Mouse (Mus musculus): ENCODE results near the gene Vmn1r179. TPM values are rescaled to one million over a fixed set of nuclear protein-coding genes. Genes with fewer than 3 reads are reported as not detected.
"Not testable (repeated sequence)": the region's sequence is repeated elsewhere in the genome, so short reads cannot be mapped to it uniquely, and the experiment has no call there.

The Vmn1r179 gene
- total RNA-seq (2017) = not detected in 3 replicates

DNA sequence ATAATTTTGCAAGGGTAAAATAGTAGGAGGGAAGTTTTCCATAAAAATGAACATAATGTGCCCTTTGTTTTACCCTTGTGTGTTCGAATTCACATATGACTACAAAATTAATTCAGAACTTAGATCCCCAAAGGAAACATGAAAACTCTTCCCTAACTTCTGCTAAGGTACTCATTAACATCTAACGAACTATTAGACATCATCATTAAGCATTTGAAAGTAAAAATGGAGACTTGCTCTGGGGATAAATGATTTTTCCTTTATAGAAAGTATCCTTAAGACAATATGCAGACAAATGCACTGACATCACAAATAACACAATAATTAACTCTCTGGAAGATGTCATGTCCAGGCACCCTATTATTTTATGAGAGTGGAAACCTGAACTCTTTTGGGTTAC is at the start of gene Vmn1r179:
Gene Vmn1r179 (plus strand): TSS at position 301 of the 400 bp plus-strand sequence.
- ATAC-seq (replicated peaks; ENCODE audit: insufficient number of reproducible peaks, low FRiP score, low TSS enrichment, poor library complexity, severe bottlenecking) = no peak

DNA sequence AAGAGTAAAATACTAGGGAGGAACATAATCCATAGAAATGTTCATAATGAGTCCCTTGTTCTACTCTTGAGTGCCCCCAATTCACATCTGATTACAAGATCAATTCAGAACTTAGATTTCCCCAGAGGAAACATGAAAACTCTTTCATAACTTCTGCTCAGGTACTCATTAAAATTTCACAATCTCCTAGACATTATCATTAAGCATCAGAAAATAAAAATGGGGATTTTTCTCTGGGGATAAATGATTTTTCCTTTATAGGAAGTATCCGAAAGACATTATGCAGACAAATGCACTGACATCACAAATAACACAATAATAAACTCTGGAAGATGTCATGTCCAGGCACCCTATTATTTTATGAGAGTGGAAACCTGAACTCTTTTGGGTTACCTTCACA is 35.1 kb upstream of the Vmn1r179 start, which contains the start of gene Vmn1r178:
Gene Vmn1r178 (plus strand): TSS at position 301 of the 400 bp plus-strand sequence.
- ATAC-seq (replicated peaks; ENCODE audit: insufficient number of reproducible peaks, low FRiP score, low TSS enrichment, poor library complexity, severe bottlenecking) = no peak

DNA sequence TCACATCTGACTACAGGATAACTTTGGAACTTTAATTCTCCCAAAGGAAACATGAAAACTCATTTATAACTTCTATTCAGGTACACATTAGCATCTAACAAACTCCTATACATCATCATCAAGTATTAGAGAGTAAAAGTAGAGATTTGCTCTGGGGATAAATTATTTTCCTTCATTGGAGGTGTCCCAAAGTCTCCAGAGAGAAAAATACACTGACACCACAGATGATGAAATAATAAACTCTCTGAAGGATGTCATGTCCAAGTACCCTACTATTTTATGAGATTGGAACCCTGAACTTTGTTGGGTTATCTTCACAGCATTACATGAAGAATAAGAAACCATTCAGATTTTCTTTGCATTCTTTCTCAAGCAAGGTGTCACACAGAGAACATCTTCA is 23.6 kb downstream of the Vmn1r179 start, which contains the start of gene Vmn1r180:
Gene Vmn1r180 (plus strand): TSS at position 301 of the 400 bp plus-strand sequence.
- no peak for ATAC-seq (replicated peaks; ENCODE audit: insufficient number of reproducible peaks, low FRiP score, low TSS enrichment, poor library complexity, severe bottlenecking)

DNA sequence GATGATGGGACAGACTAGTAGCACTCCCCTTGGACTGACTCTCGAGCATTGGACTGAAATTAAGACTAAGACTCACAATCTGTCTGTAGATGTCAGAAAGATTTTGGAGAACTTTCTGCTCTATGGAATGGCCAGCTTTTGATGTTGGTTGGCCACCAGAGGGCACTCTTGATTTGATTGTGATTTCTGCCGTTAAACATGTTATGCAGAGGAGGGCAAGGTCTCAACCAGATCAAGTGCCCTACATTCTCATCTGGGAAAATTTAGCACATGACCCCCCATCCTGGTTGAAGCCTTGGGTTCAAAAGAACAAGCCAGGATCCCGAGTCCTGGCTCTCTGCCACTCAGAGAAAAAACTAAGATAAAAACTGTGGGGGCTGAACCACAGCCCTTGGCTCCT is 41.3 kb downstream of the Vmn1r179 start:
- ATAC-seq (replicated peaks; ENCODE audit: insufficient number of reproducible peaks, low FRiP score, low TSS enrichment, poor library complexity, severe bottlenecking) = not testable (repeated sequence)

- ATAC-seq (replicated peaks; ENCODE audit: insufficient number of reproducible peaks, low FRiP score, low TSS enrichment, poor library complexity, severe bottlenecking) = not testable (repeated sequence)
Measured at GRCm38 (mm10) chr7:23974315-23974714, 47.5 kb downstream of the Vmn1r179 start, which contains the start of gene Vmn1r181. Gene Vmn1r181 (plus strand): TSS chr7:23974615.

Other genes starting within 250 kb of the Vmn1r179 start
- gene Vmn1r173, start 226.3 kb upstream of the Vmn1r179 start, total RNA-seq (2017) = not detected in 3 replicates
- not detected in 3 replicates for gene Vmn1r174, start 174.7 kb upstream of the Vmn1r179 start, total RNA-seq (2017)
- gene Vmn1r175, start 116.3 kb upstream of the Vmn1r179 start, total RNA-seq (2017) = not detected in 3 replicates
- not detected in 3 replicates for gene Vmn1r176, start 89.6 kb upstream of the Vmn1r179 start, total RNA-seq (2017)
- gene Vmn1r177, start 60.5 kb upstream of the Vmn1r179 start, total RNA-seq (2017) = not detected in 3 replicates
- gene Vmn1r178, start 35.0 kb upstream of the Vmn1r179 start, total RNA-seq (2017) = not detected in 3 replicates
- not detected in 3 replicates for gene Vmn1r180, start 23.7 kb downstream of the Vmn1r179 start, total RNA-seq (2017)
- gene Vmn1r181, start 47.6 kb downstream of the Vmn1r179 start, total RNA-seq (2017) = not detected in 3 replicates
- not detected in 3 replicates for gene V1rd19, start 74.7 kb downstream of the Vmn1r179 start, total RNA-seq (2017)
- gene Vmn1r183, start 126.3 kb downstream of the Vmn1r179 start, total RNA-seq (2017) = not detected in 3 replicates
- 15.0 to 29.2 TPM (median 15.3 TPM) in 3 replicates for gene Zfp180, start 154.9 kb downstream of the Vmn1r179 start, total RNA-seq (2017)
- 3.6 to 4.1 TPM (median 3.6 TPM) in 3 replicates for gene Zfp112, start 185.3 kb downstream of the Vmn1r179 start, total RNA-seq (2017)
- 4.9 to 11.2 TPM (median 7.6 TPM) in 3 replicates for gene Zfp235, start 207.2 kb downstream of the Vmn1r179 start, total RNA-seq (2017)
- gene Zfp114, start 248.1 kb downstream of the Vmn1r179 start, total RNA-seq (2017) = 0.68 TPM in 1 of 3 replicates, not detected in the others